Mouse (Mus musculus): Measurements from ENCODE around the gene Thrb. TPM values are rescaled to one million over a fixed set of nuclear protein-coding genes. Genes with fewer than 3 reads are reported as not detected.

Gene Thrb
- polyA plus RNA-seq, 1 experiment from 2014 or later, result 1.8 TPM

- Histone ChIP-seq H3K4me2 (ENCODE audit: low read length) (no peak overlapping the region), H3K4me3 (replicated peaks; ENCODE audit: low read depth, low read length) (no peak overlapping the region), H3K27me3 (ENCODE audit: control insufficient read depth, insufficient read depth, low read length) (no peaks in the 10 kb centered on the region), H3K9me3 (ENCODE audit: control insufficient read depth, low read length) (no peaks in the 10 kb centered on the region), H3K4me1 (ENCODE audit: control insufficient read depth, insufficient read depth, low read length) (no peaks in the 10 kb centered on the region), H3K27ac (replicated peaks; ENCODE audit: low read depth, low read length) (no peak overlapping the region), H3K9ac (replicated peaks; ENCODE audit: low read length) (no peak overlapping the region), H3K36me3 (ENCODE audit: control insufficient read depth, insufficient read depth, low read length) (no peaks in the 10 kb centered on the region)
- DNase-seq, result no peak
- no peak for ATAC-seq (ENCODE audit: low FRiP score, low TSS enrichment)
- WGBS, result 69% methylated on average over 6 of the region's 6 CpGs
Observed at GRCm38 (mm10) chr14:17912573-17913207, 252.6 kb downstream of the Thrb start.

GRCm38 (mm10) chr14:17915556-17915955 lies 255.5 kb downstream of the Thrb start:
- Histone ChIP-seq H3K36me3 (ENCODE audit: control insufficient read depth, insufficient read depth, low read length) (no peaks in the 10 kb centered on the region), H3K9me3 (ENCODE audit: control insufficient read depth, low read length) (no peaks in the 10 kb centered on the region), H3K4me1 (ENCODE audit: control insufficient read depth, insufficient read depth, low read length) (no peaks in the 10 kb centered on the region), H3K4me2 (ENCODE audit: low read length) (no peak overlapping the region), H3K27ac (replicated peaks; ENCODE audit: low read depth, low read length) (no peak overlapping the region), H3K27me3 (ENCODE audit: control insufficient read depth, insufficient read depth, low read length) (no peaks in the 10 kb centered on the region), H3K9ac (replicated peaks; ENCODE audit: low read length) (no peak overlapping the region), H3K4me3 (replicated peaks; ENCODE audit: low read depth, low read length) (no peak overlapping the region)
- ATAC-seq (ENCODE audit: low FRiP score, low TSS enrichment) (no peak), DNase-seq (no peak)
- WGBS, result 87% methylated on average over 2 of the region's 2 CpGs

- ATAC-seq (ENCODE audit: low FRiP score, low TSS enrichment), result no peak
- 84% methylated on average over 2 of the region's 2 CpGs for WGBS
Observed at GRCm38 (mm10) chr14:17916651-17917050, 256.6 kb downstream of the Thrb start.

GRCm38 (mm10) chr14:17917124-17917763 lies 257.2 kb downstream of the Thrb start:
- DNase-seq, result no peak

More at GRCm38 (mm10) chr14:17916651-17917050, 256.6 kb downstream of the Thrb start:
- Histone ChIP-seq H3K9me3 (ENCODE audit: control insufficient read depth, low read length) (no peaks in the 10 kb centered on the region), H3K9ac (replicated peaks; ENCODE audit: low read length) (no peak overlapping the region), H3K4me3 (replicated peaks; ENCODE audit: low read depth, low read length) (no peak overlapping the region), H3K27ac (replicated peaks; ENCODE audit: low read depth, low read length) (no peak overlapping the region), H3K4me1 (ENCODE audit: control insufficient read depth, insufficient read depth, low read length) (no peaks in the 10 kb centered on the region), H3K4me2 (ENCODE audit: low read length) (no peak overlapping the region), H3K27me3 (ENCODE audit: control insufficient read depth, insufficient read depth, low read length) (no peaks in the 10 kb centered on the region), H3K36me3 (ENCODE audit: control insufficient read depth, insufficient read depth, low read length) (no peaks in the 10 kb centered on the region)
- DNase-seq, result no peak

GRCm38 (mm10) chr14:17917899-17918298 lies 257.8 kb downstream of the Thrb start:
- DNase-seq, result peak; percentile 39
- no peaks in the 10 kb centered on the region for H3K4me1 ChIP-seq (ENCODE audit: control insufficient read depth, insufficient read depth, low read length)

More at GRCm38 (mm10) chr14:17917124-17917763, 257.2 kb downstream of the Thrb start:
- no peaks in the 10 kb centered on the region for H3K36me3 ChIP-seq (ENCODE audit: control insufficient read depth, insufficient read depth, low read length)
- no peak overlapping the region for H3K4me2 ChIP-seq (ENCODE audit: low read length)
- ATAC-seq (ENCODE audit: low FRiP score, low TSS enrichment), result no peak
- no peaks in the 10 kb centered on the region for H3K4me1 ChIP-seq (ENCODE audit: control insufficient read depth, insufficient read depth, low read length)
- H3K9ac ChIP-seq (replicated peaks; ENCODE audit: low read length), result no peak overlapping the region
- no peaks in the 10 kb centered on the region for H3K9me3 ChIP-seq (ENCODE audit: control insufficient read depth, low read length)
- H3K27me3 ChIP-seq (ENCODE audit: control insufficient read depth, insufficient read depth, low read length), result no peaks in the 10 kb centered on the region
- no peak overlapping the region for H3K27ac ChIP-seq (replicated peaks; ENCODE audit: low read depth, low read length)
- H3K4me3 ChIP-seq (replicated peaks; ENCODE audit: low read depth, low read length), result no peak overlapping the region
- 73% methylated on average over 3 of the region's 3 CpGs for whole genome bisulfite sequencing

GRCm38 (mm10) chr14:17922807-17923704 lies 263.0 kb downstream of the Thrb start:
- 73% methylated on average over 8 of the region's 8 CpGs for WGBS
- H3K9me3 ChIP-seq (ENCODE audit: control insufficient read depth, low read length), result no peaks in the 10 kb centered on the region
- no peaks in the 10 kb centered on the region for H3K4me1 ChIP-seq (ENCODE audit: control insufficient read depth, insufficient read depth, low read length)

More at GRCm38 (mm10) chr14:17917899-17918298, 257.8 kb downstream of the Thrb start:
- Histone ChIP-seq H3K36me3 (ENCODE audit: control insufficient read depth, insufficient read depth, low read length) (no peaks in the 10 kb centered on the region), H3K4me3 (replicated peaks; ENCODE audit: low read depth, low read length) (no peak overlapping the region), H3K4me2 (ENCODE audit: low read length) (no peak overlapping the region), H3K9ac (replicated peaks; ENCODE audit: low read length) (no peak overlapping the region), H3K27me3 (ENCODE audit: control insufficient read depth, insufficient read depth, low read length) (no peaks in the 10 kb centered on the region), H3K27ac (replicated peaks; ENCODE audit: low read depth, low read length) (no peak overlapping the region), H3K9me3 (ENCODE audit: control insufficient read depth, low read length) (no peaks in the 10 kb centered on the region)
- no peak; the same call in 1 of the 2 replicates for ATAC-seq (ENCODE audit: low FRiP score, low TSS enrichment)
- 20% methylated on average over 3 of the region's 3 CpGs for WGBS

GRCm38 (mm10) chr14:17927469-17927868 lies 267.4 kb downstream of the Thrb start:
- H3K9me3 ChIP-seq (ENCODE audit: control insufficient read depth, low read length), result no peaks in the 10 kb centered on the region
- 39% methylated on average over 1 of the region's 1 CpGs for WGBS
- DNase-seq (peak; percentile 34), ATAC-seq (ENCODE audit: low FRiP score, low TSS enrichment) (no peak)
- no peaks in the 10 kb centered on the region for H3K27me3 ChIP-seq (ENCODE audit: control insufficient read depth, insufficient read depth, low read length)
- no peak overlapping the region for H3K4me2 ChIP-seq (ENCODE audit: low read length)
- H3K9ac ChIP-seq (replicated peaks; ENCODE audit: low read length), result no peak overlapping the region
- no peaks in the 10 kb centered on the region for H3K4me1 ChIP-seq (ENCODE audit: control insufficient read depth, insufficient read depth, low read length)
- H3K27ac ChIP-seq (replicated peaks; ENCODE audit: low read depth, low read length), result no peak overlapping the region
- H3K4me3 ChIP-seq (replicated peaks; ENCODE audit: low read depth, low read length), result no peak overlapping the region
- H3K36me3 ChIP-seq (ENCODE audit: control insufficient read depth, insufficient read depth, low read length), result no peaks in the 10 kb centered on the region

More at GRCm38 (mm10) chr14:17922807-17923704, 263.0 kb downstream of the Thrb start:
- H3K36me3 ChIP-seq (ENCODE audit: control insufficient read depth, insufficient read depth, low read length), result no peaks in the 10 kb centered on the region
- H3K4me3 ChIP-seq (replicated peaks; ENCODE audit: low read depth, low read length), result no peak overlapping the region
- ATAC-seq (ENCODE audit: low FRiP score, low TSS enrichment) (no peak), DNase-seq (no peak)
- no peaks in the 10 kb centered on the region for H3K27me3 ChIP-seq (ENCODE audit: control insufficient read depth, insufficient read depth, low read length)
- H3K9ac ChIP-seq (replicated peaks; ENCODE audit: low read length), result no peak overlapping the region
- H3K4me2 ChIP-seq (ENCODE audit: low read length), result no peak overlapping the region
- H3K27ac ChIP-seq (replicated peaks; ENCODE audit: low read depth, low read length), result no peak overlapping the region

- Histone ChIP-seq H3K27ac (replicated peaks; ENCODE audit: low read depth, low read length) (no peak overlapping the region), H3K36me3 (ENCODE audit: control insufficient read depth, insufficient read depth, low read length) (no peaks in the 10 kb centered on the region), H3K9me3 (ENCODE audit: control insufficient read depth, low read length) (no peaks in the 10 kb centered on the region), H3K4me1 (ENCODE audit: control insufficient read depth, insufficient read depth, low read length) (no peaks in the 10 kb centered on the region), H3K4me3 (replicated peaks; ENCODE audit: low read depth, low read length) (no peak overlapping the region), H3K9ac (replicated peaks; ENCODE audit: low read length) (no peak overlapping the region), H3K27me3 (ENCODE audit: control insufficient read depth, insufficient read depth, low read length) (no peaks in the 10 kb centered on the region), H3K4me2 (ENCODE audit: low read length) (no peak overlapping the region)
- 79% methylated on average over 5 of the region's 5 CpGs for WGBS
- DNase-seq (no peak), ATAC-seq (ENCODE audit: low FRiP score, low TSS enrichment) (no peak)
Observed at GRCm38 (mm10) chr14:17929585-17929984, 269.5 kb downstream of the Thrb start.
